Mouse (Mus musculus) R1 (cell line): ENCODE measurements around the gene Slc1a7.
A peak's percentile ranks its signal among the peaks of the same experiment; 100 is the strongest.

Source experiments
- DNase-seq: peaks from one replicate; pipeline ENCODE4 v3.0.0-alpha.2; 2018; ENCODE audit warnings: low read depth, low spot score

The Slc1a7 gene

GRCm38 (mm10) chr4:108051687-108052274 is 83.6 kb downstream of the Slc1a7 start:
- no peak for DNase-seq

GRCm38 (mm10) chr4:108052673-108053072 is 84.5 kb downstream of the Slc1a7 start:
- DNase-seq: no peak

GRCm38 (mm10) chr4:108055873-108056272 is 87.7 kb downstream of the Slc1a7 start:
- no peak for DNase-seq

- no peak for DNase-seq
These were observed 89.1 kb downstream of the Slc1a7 start for GRCm38 (mm10) chr4:108057247-108057646.

GRCm38 (mm10) chr4:108058166-108058565 is 90.0 kb downstream of the Slc1a7 start:
- DNase-seq: no peak

- DNase-seq: peak; percentile 10
These were observed 91.7 kb downstream of the Slc1a7 start for GRCm38 (mm10) chr4:108059601-108060379.

- DNase-seq: no peak
These were observed 92.6 kb downstream of the Slc1a7 start for GRCm38 (mm10) chr4:108060774-108061173.

GRCm38 (mm10) chr4:108062524-108062923 is 94.4 kb downstream of the Slc1a7 start:
- no peak for DNase-seq
